Mouse (Mus musculus) megakaryocyte, embryonic 14.5 days (primary cell): ENCODE data around the gene Prkce.

Source experiments
- FLI1 ChIP-seq: IDR thresholded peaks from 2 replicates; pipeline ENCODE4 v1.6.1; 2012; ENCODE audit warnings: low read length, inconsistent platforms, mixed read lengths
- GATA1 ChIP-seq: IDR thresholded peaks from 3 replicates; pipeline ENCODE4 v1.6.1; 2012; ENCODE audit warnings: mixed read lengths, low read length, inconsistent platforms, borderline replicate concordance

- TF ChIP-seq GATA1: no peak
- no peak for TF ChIP-seq FLI1
Observed at GRCm38 (mm10) chr17:86166567-86167319, 842 bp upstream of the Prkce start.
